ENCODE assay signal across 9 mouse cellular contexts in the genomic region with DNA sequence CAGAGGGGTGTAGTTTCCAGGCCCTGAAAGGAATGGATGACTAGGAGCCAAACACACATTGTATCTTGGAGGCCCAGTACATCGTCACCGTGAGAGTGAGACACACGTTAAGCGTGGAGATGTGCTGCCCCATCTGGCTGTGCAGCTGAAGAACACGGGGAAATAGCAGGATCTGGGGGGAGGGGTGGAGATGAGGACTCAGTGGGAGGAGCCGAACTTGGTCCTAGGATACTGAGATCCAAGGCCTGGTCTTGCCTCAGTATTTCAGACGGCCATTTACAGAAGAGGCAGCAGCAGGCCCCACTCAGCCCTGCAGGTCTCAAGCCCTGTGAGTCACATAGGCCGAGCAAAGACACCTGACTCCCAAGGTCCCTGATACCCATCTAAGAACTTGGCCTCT.
DNase-seq lines count a peak whose midpoint lies in the region; ATAC-seq lines count a peak whose summit lies in the region.
"Had no signal": no experiment of that assay in that cellular context is flagged by ENCODE, and none has a peak within 500 bp of the region (broad histone marks: within the 10 kb centered on the region; RNA-seq: fewer than 3 reads in every experiment).

No protein-coding gene starts in this region.

- ATAC-seq in monocyte, adult 5-6 weeks (replicated peaks; ENCODE audit: insufficient number of reproducible peaks, low FRiP score, low TSS enrichment, poor library complexity, severe bottlenecking), result no peak

- peak; percentile 41 for DNase-seq in layer of hippocampus, adult 11-12 months (ENCODE audit: low spot score)
- DNase-seq in layer of hippocampus, postnatal 36 days, result no peak
- DNase-seq in embryo, embryonic 9.5 days (ENCODE audit: extremely low spot score), result peak; percentile 12
- peak; percentile 44 for DNase-seq in left cerebral cortex, adult 11 months (ENCODE audit: low spot score)
- DNase-seq in retina, postnatal 1 day, result peak; percentile 62
- no peak for DNase-seq in adrenal gland, adult (ENCODE audit: inconsistent age in 2 of 2, low spot score in 1 of 2)
- DNase-seq in urinary bladder, postnatal 14 days (ENCODE audit: low spot score), result no peak
- DNase-seq: kidney, adult 9 months had no signal

Comparison
In these comparisons a context has a peak if more than half of its experiments do, and no peak if none do; other contexts are left out.
1. DNase-seq: peak in layer of hippocampus, adult 11-12 months (single experiment), embryo, embryonic 9.5 days (single experiment), left cerebral cortex, adult 11 months (single experiment) and retina, postnatal 1 day (single experiment); none in layer of hippocampus, postnatal 36 days (0 of 2), adrenal gland, adult (0 of 2) and urinary bladder, postnatal 14 days (single experiment).